Mouse (Mus musculus): ENCODE data around the gene Rab4b. TPM values are rescaled to one million over a fixed set of nuclear protein-coding genes. Genes with fewer than 3 reads are reported as not detected.

Gene Rab4b
- total RNA-seq (2021): 10 to 100 TPM; 12.0 to 13.7 TPM

DNA sequence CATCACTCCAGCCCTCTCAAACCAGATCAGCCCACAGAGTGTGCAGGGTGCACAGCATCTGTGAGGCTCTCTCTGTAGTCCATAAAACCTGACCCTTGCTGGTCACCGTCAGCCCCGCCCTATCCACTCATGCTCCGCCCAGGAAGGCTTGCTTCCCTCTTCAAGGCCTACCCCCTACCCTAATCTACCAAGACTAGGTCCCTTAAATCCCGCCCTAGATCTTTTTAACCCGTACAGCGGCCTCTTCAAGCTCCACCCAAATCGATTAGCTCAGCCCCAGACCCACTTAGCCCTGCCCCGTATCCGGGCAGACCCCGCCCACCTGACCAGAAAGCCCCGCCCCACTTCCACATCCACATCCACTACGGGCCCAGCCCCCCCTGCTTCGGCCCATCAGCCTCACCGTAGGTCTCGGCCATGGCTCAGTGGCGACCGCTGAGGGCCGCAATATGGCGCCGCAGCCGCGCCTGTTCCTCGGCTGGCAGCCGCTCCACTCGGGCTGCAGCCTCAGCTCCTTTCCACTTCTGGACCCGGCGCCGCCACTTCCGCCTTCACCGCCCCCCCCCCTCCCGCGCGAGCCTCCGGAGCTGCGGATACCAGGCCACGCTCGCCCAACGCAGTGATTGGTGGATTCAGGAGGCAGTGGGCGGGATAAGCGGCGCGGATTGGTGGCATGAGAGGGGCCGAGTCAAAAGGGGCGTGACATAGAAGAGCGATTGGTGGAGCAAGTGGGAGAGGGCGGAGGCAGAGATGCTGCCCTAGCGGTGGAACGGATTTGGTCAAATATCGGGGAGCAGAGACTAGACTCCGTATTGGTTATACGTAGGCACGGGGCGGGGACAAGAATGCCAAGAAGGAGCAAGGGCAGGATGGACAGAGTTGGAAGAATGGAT is at the start of gene Rab4b:
Rab4b (minus strand) TSS at position 573 of the 893 bp plus-strand sequence.
- intact Hi-C loops (cut with DNase I): no loop called here
- peak; percentile 99 for DNase-seq (ENCODE audit: low spot score)

DNA sequence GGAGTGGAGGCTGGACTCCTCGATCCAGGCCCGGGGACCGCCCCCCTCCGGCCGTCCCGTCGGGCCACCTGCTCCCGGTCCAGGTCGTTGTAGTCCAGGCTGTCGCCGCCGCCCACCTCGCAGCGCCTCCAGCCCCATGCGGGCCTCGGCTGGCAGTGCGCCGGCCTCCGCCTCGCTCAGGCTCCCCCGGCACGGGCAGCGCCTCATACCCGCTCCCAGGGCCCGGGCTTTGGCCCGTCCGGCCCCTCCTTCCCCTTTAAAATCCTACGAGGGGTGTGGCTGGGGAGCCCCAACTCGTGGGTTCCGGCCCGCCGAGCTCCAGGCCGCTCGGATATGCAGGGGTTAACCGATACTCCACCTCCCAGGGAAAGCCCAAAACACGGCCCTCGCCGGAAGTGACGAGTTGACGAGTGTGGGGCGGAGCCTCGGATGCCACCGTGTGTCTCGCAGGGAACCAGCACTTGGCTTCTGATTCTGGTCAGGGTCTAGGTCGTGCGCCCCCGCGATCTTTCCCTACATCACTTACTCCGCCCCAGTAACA is 49.7 kb upstream of the Rab4b start, which contains the start of gene Itpkc:
Itpkc (minus strand) TSS at position 381 of the 541 bp plus-strand sequence.
- peak; percentile 88 for DNase-seq (ENCODE audit: low spot score)
- intact Hi-C loops (cut with DNase I): no loop called here

DNA sequence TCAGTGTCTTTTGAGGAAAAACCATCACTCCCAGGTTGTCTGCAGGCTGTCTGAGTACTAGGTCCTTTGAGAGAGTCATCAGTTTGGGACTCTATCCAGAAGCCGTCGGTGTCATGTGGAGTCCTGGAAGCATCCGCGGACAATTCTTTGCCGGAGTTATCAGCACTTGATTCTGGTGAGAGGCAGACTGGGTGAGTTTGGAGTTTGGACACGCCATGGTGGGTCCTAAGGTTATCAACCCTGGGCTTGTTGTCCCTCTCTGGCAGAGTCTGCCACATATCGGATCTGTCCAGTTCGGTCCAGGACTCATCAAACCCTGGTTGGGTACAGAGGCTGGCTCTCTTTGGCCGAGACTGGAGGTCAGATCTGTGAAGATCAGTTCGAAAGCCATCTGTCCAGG is 49.0 kb upstream of the Rab4b start:
- intact Hi-C loops (cut with DNase I): loop anchor here (2.0 kb wide), 1 partner anchor 25 kb away; no protein-coding TSS in a partner anchor
- no peak for DNase-seq (ENCODE audit: low spot score)

DNA sequence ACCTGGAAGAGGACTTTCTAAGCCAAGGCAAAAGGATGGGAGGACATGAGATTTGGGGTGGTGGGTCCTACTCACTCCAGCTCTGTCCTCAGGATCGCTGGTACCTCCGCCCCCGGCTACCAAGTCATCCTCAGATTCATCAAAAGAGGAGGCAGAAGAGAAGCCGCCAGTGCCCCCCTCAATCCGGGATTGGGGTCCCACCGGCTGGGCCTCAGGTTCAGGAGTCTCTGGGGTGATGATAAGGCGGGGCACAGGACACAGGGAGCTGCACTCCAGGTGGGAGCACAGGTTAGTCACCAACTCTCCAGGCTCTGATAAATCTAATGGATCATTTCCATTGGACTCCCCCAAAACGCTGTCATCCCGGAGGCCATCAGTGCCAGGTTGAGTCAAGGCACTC is 48.6 kb upstream of the Rab4b start:
- DNase-seq (ENCODE audit: low spot score): no peak
- intact Hi-C loops (cut with DNase I): loop anchor here (2.0 kb wide), 1 partner anchor 24 kb away; no protein-coding TSS in a partner anchor

DNA sequence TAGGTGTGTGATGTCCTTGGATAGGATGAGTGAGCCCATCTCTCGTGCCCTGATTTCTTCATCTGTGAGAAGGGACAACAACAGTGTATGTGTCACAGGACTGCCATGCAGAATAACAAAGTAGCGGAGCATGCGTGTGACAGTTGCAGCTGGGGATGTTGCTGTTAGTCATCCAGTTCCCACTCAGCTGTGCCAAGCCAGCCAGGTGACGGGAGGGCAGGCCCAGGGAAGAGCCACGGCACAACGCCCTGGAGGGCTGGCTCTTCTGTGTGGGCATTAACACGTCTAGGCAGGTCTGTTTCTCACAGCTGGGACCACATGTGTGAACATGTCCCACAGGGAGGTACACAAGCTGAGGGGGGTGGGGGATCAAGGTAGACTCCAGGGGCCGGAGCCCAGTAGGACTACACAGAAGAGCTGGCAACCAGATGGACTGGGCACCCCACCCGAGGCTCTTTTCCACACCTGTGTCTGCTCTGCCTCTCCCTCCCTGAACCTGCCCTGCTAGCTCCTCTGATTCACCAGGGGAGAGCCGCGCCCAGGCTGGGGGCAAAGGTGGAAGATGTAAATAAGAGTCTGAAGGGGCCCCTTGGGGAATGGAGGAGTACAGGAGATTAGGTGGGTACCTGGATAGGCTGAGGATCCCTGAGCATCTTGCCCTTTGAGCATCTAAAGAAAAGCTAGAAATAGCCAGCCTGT is 46.3 kb upstream of the Rab4b start:
- no peak for DNase-seq (ENCODE audit: low spot score)
- intact Hi-C loops (cut with DNase I): no loop called here

DNA sequence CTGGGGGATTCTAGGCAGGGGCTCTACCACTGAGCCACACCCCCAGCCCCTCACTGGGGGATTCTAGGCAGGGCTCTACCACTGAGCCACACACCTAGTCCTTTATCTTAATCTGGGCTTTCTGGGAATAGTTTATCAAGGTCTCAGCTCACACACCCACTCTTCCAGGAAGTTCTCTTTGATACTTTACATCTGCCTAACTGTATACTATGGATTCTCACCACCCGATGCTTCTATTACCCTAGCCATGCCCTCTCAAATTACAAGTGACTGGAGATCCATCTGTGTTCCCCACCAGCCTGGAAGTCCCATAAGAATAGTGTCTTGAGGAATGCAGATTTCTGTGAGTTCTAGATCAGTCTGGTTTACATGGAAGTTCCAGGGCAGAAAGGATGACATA is 43.8 kb upstream of the Rab4b start:
- intact Hi-C loops (cut with DNase I): no loop called here
- DNase-seq (ENCODE audit: low spot score): no peak

- DNase-seq (ENCODE audit: low spot score): no peak
- intact Hi-C loops (cut with DNase I): no loop called here
These were observed 43.2 kb upstream of the Rab4b start for GRCm38 (mm10) chr7:27221939-27222338.

DNA sequence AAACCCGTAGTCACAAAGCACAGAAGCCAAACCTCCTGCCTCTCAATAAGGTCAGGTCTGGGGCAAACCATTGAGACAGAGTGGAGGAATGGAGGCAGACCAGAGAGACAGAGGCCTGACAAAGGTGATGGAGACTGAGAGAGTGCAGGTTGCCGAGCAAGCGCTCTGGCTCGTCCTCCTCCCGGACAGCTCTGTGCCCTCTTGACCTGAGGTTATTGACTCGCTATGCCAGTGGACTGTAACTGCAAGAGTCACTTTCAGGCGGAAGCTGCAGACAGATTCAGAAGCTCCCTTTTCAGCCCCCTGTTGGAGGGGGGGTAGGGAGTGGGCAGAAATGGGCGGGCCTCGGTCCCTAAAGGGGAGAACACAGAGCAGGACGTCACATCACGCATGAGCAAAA is 41.2 kb upstream of the Rab4b start:
- no peak for DNase-seq (ENCODE audit: low spot score)
- intact Hi-C loops (cut with DNase I): no loop called here

GRCm38 (mm10) chr7:27218586-27218985 is 39.9 kb upstream of the Rab4b start:
- intact Hi-C loops (cut with DNase I): no loop called here
- DNase-seq (ENCODE audit: low spot score): no peak

DNA sequence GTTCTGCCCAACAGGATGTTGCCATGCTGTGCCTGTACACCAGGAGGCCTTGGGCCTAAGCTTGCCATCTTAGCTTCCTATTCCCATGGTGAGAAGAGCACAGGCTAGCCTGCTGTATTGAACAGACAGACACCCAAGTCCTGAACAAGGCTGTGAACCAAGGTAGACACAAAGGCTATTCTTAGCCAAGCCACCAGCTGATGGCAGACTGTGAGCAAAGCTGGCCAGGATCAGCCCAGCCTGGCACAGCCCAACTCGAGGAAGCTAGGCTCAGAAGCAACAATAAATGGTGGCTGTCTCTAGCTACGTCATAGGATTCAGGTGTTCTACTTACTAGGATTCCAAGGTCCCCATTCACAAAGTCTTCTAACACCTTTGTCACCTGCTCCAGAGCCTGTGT is 33.9 kb upstream of the Rab4b start:
- intact Hi-C loops (cut with DNase I): no loop called here
- DNase-seq (ENCODE audit: low spot score): no peak

GRCm38 (mm10) chr7:27203730-27204449 is 25.2 kb upstream of the Rab4b start:
- no peak for DNase-seq (ENCODE audit: low spot score)
- intact Hi-C loops (cut with DNase I): loop anchor here (2.0 kb wide), 1 partner anchor 23 kb away; no protein-coding TSS in a partner anchor

GRCm38 (mm10) chr7:27198779-27199178 is 20.1 kb upstream of the Rab4b start:
- DNase-seq (ENCODE audit: low spot score): no peak
- intact Hi-C loops (cut with DNase I): no loop called here

DNA sequence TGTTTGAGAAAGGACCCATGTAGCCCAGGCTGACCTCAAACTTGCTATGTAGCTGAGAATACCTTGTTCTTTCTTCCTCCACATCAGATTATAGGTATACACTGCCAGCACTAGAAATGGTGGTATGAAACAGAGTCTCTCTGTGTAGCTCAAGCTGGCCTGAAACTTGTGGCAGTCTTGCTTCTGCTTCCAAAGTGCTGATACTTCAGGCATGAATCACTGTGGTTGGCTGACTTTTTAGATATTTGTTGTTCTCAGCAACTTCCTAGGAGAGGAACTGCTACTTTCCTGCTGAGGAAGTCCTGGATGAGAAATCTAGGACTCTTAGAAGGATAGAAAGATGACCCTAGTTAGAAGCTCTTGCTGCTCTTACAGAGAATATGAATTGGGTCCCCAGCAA is 19.7 kb upstream of the Rab4b start:
- intact Hi-C loops (cut with DNase I): no loop called here
- no peak for DNase-seq (ENCODE audit: low spot score)

- DNase-seq (ENCODE audit: low spot score): no peak
- intact Hi-C loops (cut with DNase I): no loop called here
These were observed 18.9 kb upstream of the Rab4b start for GRCm38 (mm10) chr7:27197634-27198033.

DNA sequence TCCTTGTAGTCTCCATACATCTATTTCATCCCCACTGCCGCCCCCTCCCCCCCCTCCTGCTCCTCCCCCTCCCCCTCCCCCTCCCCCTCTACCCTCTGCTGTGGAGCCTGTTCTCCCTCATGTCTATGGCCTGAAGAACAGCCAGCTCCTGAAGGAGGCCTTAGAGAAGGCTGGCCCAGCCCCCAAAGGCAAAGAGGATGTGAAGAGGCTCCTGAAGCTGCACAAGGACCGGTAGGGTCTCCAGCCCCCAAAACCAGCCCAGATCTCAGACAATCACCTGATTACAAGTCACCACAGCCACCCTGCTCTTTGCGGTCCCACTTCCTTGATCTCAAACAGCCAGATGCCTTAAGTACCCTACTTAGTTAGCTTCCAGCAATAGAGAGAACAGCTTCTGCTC is 18.4 kb upstream of the Rab4b start:
- intact Hi-C loops (cut with DNase I): no loop called here
- DNase-seq (ENCODE audit: low spot score): no peak

DNA sequence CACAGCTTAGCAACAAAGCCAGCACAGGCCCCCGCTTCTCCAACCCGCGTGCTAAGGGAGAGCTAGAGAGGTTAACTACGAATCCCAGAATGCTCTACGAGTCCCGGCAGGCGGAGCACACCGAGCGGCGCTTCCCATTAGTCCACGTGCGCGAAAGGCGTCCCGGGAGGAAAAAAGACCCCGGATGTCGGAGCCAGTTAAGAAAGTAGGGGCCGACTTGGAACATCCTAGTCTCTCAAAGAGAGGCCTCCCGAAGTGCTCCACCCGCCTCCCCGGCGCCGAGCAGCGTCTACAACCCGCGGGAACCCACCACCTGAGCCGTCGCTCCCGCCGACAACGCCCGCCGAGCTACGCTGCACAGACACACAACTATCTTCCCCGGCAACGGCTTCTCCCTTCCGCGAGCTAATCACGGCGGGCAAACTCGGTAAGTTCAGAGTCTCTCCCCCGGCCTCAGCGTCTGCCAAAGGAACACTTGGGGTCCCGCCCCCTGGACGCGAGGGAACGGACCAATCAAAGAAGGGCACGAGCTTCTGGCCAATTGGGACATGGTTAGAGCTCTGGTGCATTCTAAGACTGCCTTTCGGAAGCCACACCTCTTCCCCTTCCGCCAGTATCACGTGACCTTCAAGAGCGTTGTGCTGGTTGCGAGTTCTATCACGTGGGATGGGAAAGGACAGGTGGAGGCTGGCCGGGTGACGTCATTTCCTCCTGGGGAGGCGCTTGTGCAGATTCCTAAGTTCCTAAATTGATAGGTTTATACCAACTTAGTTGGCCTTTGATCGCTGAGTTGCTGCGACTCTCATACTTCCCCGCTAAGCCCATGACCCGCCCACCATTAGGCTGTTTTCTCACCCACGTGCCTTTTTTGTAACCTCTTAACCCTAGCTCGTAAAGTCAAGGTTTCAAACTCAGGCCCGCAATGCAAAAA is 17.2 kb upstream of the Rab4b start, which contains the start of the genes BC024978 and Snrpa:
BC024978 (plus strand) TSS at position 101 of the 931 bp plus-strand sequence.
Snrpa (minus strand) TSS at position 591 of the 931 bp plus-strand sequence.
- peak; percentile 98 for DNase-seq (ENCODE audit: low spot score)
- intact Hi-C loops (cut with DNase I): no loop called here

DNA sequence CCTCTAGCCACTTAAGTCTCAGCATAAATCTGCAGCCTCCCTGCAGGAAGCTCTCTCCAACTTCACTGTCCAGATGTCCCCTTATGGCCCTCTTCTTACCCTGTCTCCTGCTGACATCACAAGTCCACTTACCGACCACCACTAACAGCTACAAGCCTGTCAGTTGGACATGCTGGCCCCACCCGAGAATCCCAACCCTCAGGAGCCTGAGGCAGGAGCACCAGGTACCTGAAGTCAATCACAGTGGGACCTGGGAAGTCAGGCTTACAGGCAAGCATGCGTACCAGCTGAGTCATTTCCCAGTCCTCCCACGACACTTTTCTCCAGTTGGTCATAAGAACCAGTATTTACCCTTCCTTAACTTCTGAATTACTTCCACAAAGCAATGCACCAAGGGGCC is 15.0 kb upstream of the Rab4b start:
- intact Hi-C loops (cut with DNase I): no loop called here
- no peak for DNase-seq (ENCODE audit: low spot score)

GRCm38 (mm10) chr7:27192434-27192833 is 13.7 kb upstream of the Rab4b start:
- intact Hi-C loops (cut with DNase I): no loop called here
- DNase-seq (ENCODE audit: low spot score): no peak

Measured in heart, postnatal 25 days (tissue).